Mouse (Mus musculus) intestine, embryonic 14.5 days (tissue): Measurements from ENCODE around the gene Wipf1. TPM values are rescaled to one million over a fixed set of nuclear protein-coding genes. Genes with fewer than 3 reads are reported as not detected.
A peak's percentile ranks its signal among the peaks of the same experiment; 100 is the strongest.

Experiments
- ATAC-seq: fragments of 200-750 bp; cut with Nextera tagmentation; replicated peaks from 2 replicates; pipeline ENCODE4 v1.8.0; 2017; ENCODE audit warnings: low read depth, moderate number of reproducible peaks, moderate TSS enrichment, moderate library complexity; ENCODE audit not compliant: low FRiP score, low TSS enrichment
- DNase-seq: peaks from one replicate; pipeline ENCODE4 v3.0.0-alpha.2; 2018; ENCODE audit warnings: low spot score
- H3K27ac ChIP-seq: fragments of 300-500 bp; sonication (generic); 2 replicates; pipeline ENCODE4 v1.5.1; 2014; ENCODE audit warnings: low read depth, mild to moderate bottlenecking, control low read depth
- H3K27me3 ChIP-seq: fragments of 300-500 bp; sonication (generic); replicated peaks from 2 replicates; pipeline ENCODE4 v1.6.1; 2014; ENCODE audit warnings: low read length, control low read depth; ENCODE audit not compliant: control insufficient read depth, insufficient read depth
- H3K36me3 ChIP-seq: fragments of 300-500 bp; sonication (generic); 2 replicates; pipeline ENCODE4 v1.6.1; 2014; ENCODE audit warnings: low read length, control low read depth; ENCODE audit not compliant: control insufficient read depth, insufficient read depth
- H3K4me1 ChIP-seq: fragments of 300-500 bp; sonication (generic); replicated peaks from 2 replicates; pipeline ENCODE4 v1.6.1; 2014; ENCODE audit warnings: low read length, control low read depth, mixed read lengths; ENCODE audit not compliant: control insufficient read depth, insufficient read depth
- H3K4me2 ChIP-seq: fragments of 300-500 bp; sonication (generic); 2 replicates; pipeline ENCODE4 v1.6.1; 2014; ENCODE audit warnings: low read length
- H3K4me3 ChIP-seq: fragments of 300-500 bp; sonication (generic); 2 replicates; pipeline ENCODE4 v1.5.1; 2014; ENCODE audit warnings: low read depth, low read length, control low read depth, mixed read lengths
- H3K9ac ChIP-seq: fragments of 300-500 bp; sonication (generic); 2 replicates; pipeline ENCODE4 v1.6.1; 2014; ENCODE audit warnings: mild to moderate bottlenecking, low read length
- H3K9me3 ChIP-seq: fragments of 300-500 bp; sonication (generic); 2 replicates; pipeline ENCODE4 v1.6.1; 2016; ENCODE audit warnings: low read length, control low read depth; ENCODE audit not compliant: control insufficient read depth
- WGBS: fragments of 180-500 bp; shearing (Covaris S2); extraction: QIAGEN DNeasy Blood & Tissue Kit; methylation state at CpG from one replicate; pipeline ENCODE4 v1.1.7; 2014; 5-methylcytosine and 5-hydroxymethylcytosine counted together
- polyA plus RNA-seq: library from polyadenylated mRNA; unstranded; fragments of >200 nt; fragmentation: Nextera tagmentation; extraction: Ambion mirVana; gene quantifications from 2 replicates; pipeline ENCODE4 v1.2.1, GENCODE M21; 2014

The Wipf1 gene
- polyA plus RNA-seq, 1 experiment from 2014 or later = 13.6 TPM

- DNase-seq = no peak
- 78% methylated on average over 3 of the region's 3 CpGs for WGBS
- ATAC-seq = no peak
- Histone ChIP-seq H3K4me1 (no peaks in the 10 kb centered on the region), H3K36me3 (no peaks in the 10 kb centered on the region), H3K9ac (no peak overlapping the region), H3K27ac (no peak overlapping the region), H3K4me2 (no peak overlapping the region), H3K9me3 (no peaks in the 10 kb centered on the region), H3K27me3 (no peaks in the 10 kb centered on the region), H3K4me3 (no peak overlapping the region)
Measured at GRCm38 (mm10) chr2:73552926-73553325, 23.4 kb upstream of the Wipf1 start.

GRCm38 (mm10) chr2:73550725-73551124, 21.2 kb upstream of the Wipf1 start:
- no peak for ATAC-seq

GRCm38 (mm10) chr2:73548542-73548941, 19.0 kb upstream of the Wipf1 start:
- no peaks in the 10 kb centered on the region for H3K9me3 ChIP-seq
- no peak overlapping the region for H3K4me2 ChIP-seq
- no peak overlapping the region for H3K27ac ChIP-seq
- H3K36me3 ChIP-seq = no peaks in the 10 kb centered on the region
- H3K4me1 ChIP-seq = no peaks in the 10 kb centered on the region
- no peaks in the 10 kb centered on the region for H3K27me3 ChIP-seq
- 69% methylated on average over 2 of the region's 2 CpGs for WGBS
- ATAC-seq (no peak), DNase-seq (no peak)
- H3K4me3 ChIP-seq = no peak overlapping the region
- no peak overlapping the region for H3K9ac ChIP-seq

More at GRCm38 (mm10) chr2:73550725-73551124, 21.2 kb upstream of the Wipf1 start:
- DNase-seq = peak; percentile 73
- H3K4me2 ChIP-seq = no peak overlapping the region
- H3K4me1 ChIP-seq = no peaks in the 10 kb centered on the region
- no peaks in the 10 kb centered on the region for H3K9me3 ChIP-seq
- H3K9ac ChIP-seq = no peak overlapping the region
- no peaks in the 10 kb centered on the region for H3K27me3 ChIP-seq
- WGBS = 17% methylated on average over 6 of the region's 6 CpGs
- no peak overlapping the region for H3K4me3 ChIP-seq
- no peaks in the 10 kb centered on the region for H3K36me3 ChIP-seq
- no peak overlapping the region for H3K27ac ChIP-seq

- no peak for ATAC-seq
- Histone ChIP-seq H3K4me1 (no peaks in the 10 kb centered on the region), H3K4me3 (no peak overlapping the region), H3K36me3 (no peaks in the 10 kb centered on the region), H3K9ac (no peak overlapping the region), H3K27me3 (no peaks in the 10 kb centered on the region), H3K4me2 (no peak overlapping the region), H3K27ac (no peak overlapping the region), H3K9me3 (no peaks in the 10 kb centered on the region)
- 89% methylated on average over 4 of the region's 4 CpGs for WGBS
- DNase-seq = no peak
Measured at GRCm38 (mm10) chr2:73547256-73547655, 17.7 kb upstream of the Wipf1 start.

GRCm38 (mm10) chr2:73545556-73545955, 16.0 kb upstream of the Wipf1 start:
- ATAC-seq = no peak
- no peak overlapping the region for H3K9ac ChIP-seq
- H3K36me3 ChIP-seq = no peaks in the 10 kb centered on the region
- no peak overlapping the region for H3K4me2 ChIP-seq
- DNase-seq = no peak
- no peak overlapping the region for H3K27ac ChIP-seq
- H3K4me1 ChIP-seq = peaks cover 2% of the 10 kb centered on the region
- 88% methylated on average over 2 of the region's 2 CpGs for WGBS
- H3K4me3 ChIP-seq = no peak overlapping the region
- H3K9me3 ChIP-seq = no peaks in the 10 kb centered on the region
- no peaks in the 10 kb centered on the region for H3K27me3 ChIP-seq

- 24% methylated on average over 16 of the region's 16 CpGs for WGBS
- DNase-seq (no peak), ATAC-seq (no peak)
- Histone ChIP-seq H3K9me3 (no peaks in the 10 kb centered on the region), H3K4me2 (peak overlapping the region; percentile 36), H3K4me3 (no peak overlapping the region), H3K9ac (no peak overlapping the region), H3K27ac (no peak overlapping the region), H3K27me3 (no peaks in the 10 kb centered on the region), H3K36me3 (no peaks in the 10 kb centered on the region), H3K4me1 (peaks cover 3% of the 10 kb centered on the region)
Measured at GRCm38 (mm10) chr2:73540450-73541162, 11.1 kb upstream of the Wipf1 start.

GRCm38 (mm10) chr2:73539697-73540096, 10.2 kb upstream of the Wipf1 start:
- Histone ChIP-seq H3K9me3 (no peaks in the 10 kb centered on the region), H3K9ac (no peak overlapping the region), H3K36me3 (no peaks in the 10 kb centered on the region), H3K4me2 (no peak overlapping the region), H3K4me3 (no peak overlapping the region), H3K27me3 (no peaks in the 10 kb centered on the region), H3K27ac (no peak overlapping the region), H3K4me1 (peaks cover 3% of the 10 kb centered on the region)
- no peak for DNase-seq
- 24% methylated on average over 1 of the region's 1 CpGs for WGBS
- no peak for ATAC-seq

- H3K27ac ChIP-seq = no peak overlapping the region
- DNase-seq (no peak), ATAC-seq (no peak)
- H3K4me3 ChIP-seq = no peak overlapping the region
- H3K27me3 ChIP-seq = no peaks in the 10 kb centered on the region
- H3K36me3 ChIP-seq = no peaks in the 10 kb centered on the region
- no peaks in the 10 kb centered on the region for H3K9me3 ChIP-seq
- WGBS = 82% methylated on average over 3 of the region's 3 CpGs
- no peak overlapping the region for H3K9ac ChIP-seq
- no peak overlapping the region for H3K4me2 ChIP-seq
- peaks cover 3% of the 10 kb centered on the region for H3K4me1 ChIP-seq
Measured at GRCm38 (mm10) chr2:73539141-73539540, 9.6 kb upstream of the Wipf1 start.

- peaks cover 3% of the 10 kb centered on the region for H3K4me1 ChIP-seq
- DNase-seq = no peak
Measured at GRCm38 (mm10) chr2:73538590-73538989, 9.1 kb upstream of the Wipf1 start.

More at GRCm38 (mm10) chr2:73538590-73538989, 9.1 kb upstream of the Wipf1 start:
- ATAC-seq = no peak
- WGBS = 64% methylated on average over 13 of the region's 13 CpGs
- Histone ChIP-seq H3K36me3 (no peaks in the 10 kb centered on the region), H3K4me2 (no peak overlapping the region), H3K4me3 (no peak overlapping the region), H3K27ac (no peak overlapping the region), H3K9me3 (no peaks in the 10 kb centered on the region), H3K27me3 (no peaks in the 10 kb centered on the region), H3K9ac (no peak overlapping the region)
